Mouse (Mus musculus): ENCODE measurements around the gene Celf3. TPM values are rescaled to one million over a fixed set of nuclear protein-coding genes. Genes with fewer than 3 reads are reported as not detected.

Celf3 gene
- total and polyA plus RNA-seq, 3 experiments: 0.23 to 0.31 TPM; not detected in 1

DNA sequence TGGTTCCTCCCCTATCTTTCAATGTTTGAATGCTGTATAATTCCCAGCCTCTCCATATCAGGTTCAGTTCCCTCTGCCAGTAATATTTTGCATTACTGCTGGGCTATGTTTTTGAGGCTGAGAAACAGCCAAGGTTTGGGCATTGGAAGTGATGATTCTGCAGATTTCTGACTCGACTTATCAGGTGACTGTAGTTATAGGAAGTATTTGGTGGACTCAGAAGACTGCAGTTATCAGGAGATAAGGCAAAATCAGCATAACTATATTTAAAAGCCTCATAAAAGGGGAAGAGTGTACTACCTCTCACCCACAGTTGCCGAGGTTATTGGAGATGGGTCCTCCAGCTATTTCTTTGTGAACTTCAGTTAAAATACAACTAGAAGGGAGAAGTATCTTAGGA lies 47.1 kb upstream of the Celf3 start (continued):
- TF ChIP-seq TAL1 (IDR thresholded peaks at IDR 0.05; ENCODE audit: low read length): no peak

DNA sequence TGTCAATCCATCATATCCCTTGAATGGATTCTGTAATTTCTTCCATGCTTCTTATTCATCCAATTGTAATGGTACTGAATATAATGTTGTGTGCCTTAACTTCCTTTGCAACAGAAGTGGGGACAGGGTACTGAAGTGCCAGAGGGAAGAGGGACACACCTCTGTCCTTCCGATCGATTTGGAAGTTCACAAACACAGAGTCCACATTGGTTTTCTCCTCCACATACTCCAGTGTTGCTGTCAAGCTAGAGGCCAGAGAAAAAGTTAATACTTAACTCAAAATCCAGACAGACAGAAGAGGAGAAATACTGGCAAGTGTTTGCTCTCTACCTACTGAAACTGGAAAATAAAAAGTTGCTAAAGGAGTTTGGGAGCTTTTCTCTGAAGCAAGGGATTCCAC lies 43.8 kb upstream of the Celf3 start:
- Histone ChIP-seq H3K79me2 (ENCODE audit: control insufficient read depth, insufficient read depth, low read length, poor library complexity) (no peaks in the 10 kb centered on the region), H3K27ac (ENCODE audit: control insufficient read depth, low read depth, low read length) (no peak overlapping the region), H3K36me3 (ENCODE audit: control insufficient read depth in 1 of 2, insufficient read depth in 2 of 2, low read length in 2 of 2) (peaks cover 0 to 17% of the 10 kb centered on the region in 2 experiments; a peak in 2 of 4 replicates), H3K9me3 (replicated peaks; ENCODE audit: insufficient read depth, low read length) (no peaks in the 10 kb centered on the region), H3K4me1 (ENCODE audit: control insufficient read depth in 1 of 2, insufficient read depth in 2 of 2, low read length in 2 of 2) (peaks cover 9 to 10% of the 10 kb centered on the region in 2 experiments), H3K27me3 (ENCODE audit: control insufficient read depth in 1 of 2, insufficient read depth in 2 of 2, low read length in 2 of 2) (peaks cover 6 to 12% of the 10 kb centered on the region in 2 experiments), H3K9ac (ENCODE audit: control insufficient read depth, low read depth, low read length, poor library complexity, severe bottlenecking) (no peak overlapping the region), H3K4me3 (ENCODE audit: control insufficient read depth in 1 of 2, insufficient read depth in 1 of 2, low read depth in 2 of 2, low read length in 2 of 2) (no peak overlapping the region)
- DNase-seq (ENCODE audit: low read depth, low spot score): no peak
- no peak for TF ChIP-seq MAFK (IDR thresholded peaks at IDR 0.05; ENCODE audit: borderline replicate concordance, low read depth, low read length)
- TF ChIP-seq RAD21 (IDR thresholded peaks at IDR 0.05; ENCODE audit: low read depth, low read length): no peak
- TF ChIP-seq CHD1 (IDR thresholded peaks at IDR 0.05; ENCODE audit: low read depth, low read length): no peak
- TF ChIP-seq E2F4 (IDR thresholded peaks at IDR 0.05; ENCODE audit: borderline replicate concordance, low read depth, low read length): no peak
- TF ChIP-seq SMC3 (IDR thresholded peaks at IDR 0.05; ENCODE audit: low read depth, low read length): no peak
- TF ChIP-seq MYC (IDR thresholded peaks at IDR 0.05; ENCODE audit: low read depth, low read length): no peak
- no peak for TF ChIP-seq EP300 (IDR thresholded peaks at IDR 0.05; ENCODE audit: low read depth in 1 of 2, low read length in 2 of 2)
- TF ChIP-seq MXI1 (IDR thresholded peaks at IDR 0.05; ENCODE audit: low read depth, low read length): no peak
- TF ChIP-seq MAX (IDR thresholded peaks at IDR 0.05; ENCODE audit: low read length): no peak
- TF ChIP-seq GATA1 (IDR thresholded peaks at IDR 0.05; ENCODE audit: low read depth, low read length): no peak
- TF ChIP-seq ZMIZ1 (IDR thresholded peaks at IDR 0.05; ENCODE audit: low read depth, low read length): no peak
- no peak for TF ChIP-seq TCF12 (IDR thresholded peaks at IDR 0.05; ENCODE audit: low read depth, low read length)
- no peak for TF ChIP-seq HCFC1 (IDR thresholded peaks at IDR 0.05; ENCODE audit: low read depth, low read length)
- no peak for TF ChIP-seq MYB (IDR thresholded peaks at IDR 0.05; ENCODE audit: low read depth, low read length)
- no peak for TF ChIP-seq JUND (IDR thresholded peaks at IDR 0.05; ENCODE audit: low read depth, low read length)
- TF ChIP-seq ZKSCAN1 (IDR thresholded peaks at IDR 0.05; ENCODE audit: low read depth, low read length): no peak
- TF ChIP-seq GABPA (IDR thresholded peaks at IDR 0.05; ENCODE audit: low read depth, low read length): no peak
- no peak for TF ChIP-seq NRF1 (IDR thresholded peaks at IDR 0.05; ENCODE audit: insufficient read depth, low read depth, low read length, poor library complexity, severe bottlenecking)

DNA sequence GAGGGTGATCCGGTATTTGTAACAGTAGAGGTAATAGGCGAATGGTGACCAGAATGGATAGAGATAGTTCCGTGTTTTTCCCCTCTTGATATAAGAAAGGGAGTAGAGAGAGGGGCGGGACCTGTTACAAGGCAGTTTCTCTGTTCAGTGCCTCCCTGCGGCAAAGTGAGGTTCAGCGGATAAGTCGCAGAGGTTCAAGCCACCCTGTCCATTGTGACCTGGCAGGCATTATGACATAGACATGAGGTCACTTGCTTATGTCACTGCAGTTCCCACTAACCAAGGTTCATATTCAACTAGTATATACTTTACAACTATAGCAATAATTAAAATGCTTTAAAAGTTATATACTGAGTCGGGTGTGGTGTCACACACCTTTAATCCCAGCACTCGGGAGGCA lies 41.7 kb upstream of the Celf3 start:
- Histone ChIP-seq H3K9ac (ENCODE audit: control insufficient read depth, low read depth, low read length, poor library complexity, severe bottlenecking) (no peak overlapping the region), H3K27ac (ENCODE audit: control insufficient read depth, low read depth, low read length) (no peak overlapping the region), H3K27me3 (ENCODE audit: control insufficient read depth in 1 of 2, insufficient read depth in 2 of 2, low read length in 2 of 2) (peaks cover 7 to 16% of the 10 kb centered on the region in 2 experiments), H3K9me3 (replicated peaks; ENCODE audit: insufficient read depth, low read length) (no peaks in the 10 kb centered on the region), H3K4me3 (ENCODE audit: control insufficient read depth in 1 of 2, insufficient read depth in 1 of 2, low read depth in 2 of 2, low read length in 2 of 2) (no peak overlapping the region), H3K79me2 (ENCODE audit: control insufficient read depth, insufficient read depth, low read length, poor library complexity) (no peaks in the 10 kb centered on the region), H3K4me1 (ENCODE audit: control insufficient read depth in 1 of 2, insufficient read depth in 2 of 2, low read length in 2 of 2) (peaks cover under 1 to 1% of the 10 kb centered on the region in 2 experiments; a peak in 2 of 4 replicates), H3K36me3 (ENCODE audit: control insufficient read depth in 1 of 2, insufficient read depth in 2 of 2, low read length in 2 of 2) (peaks cover 0 to 8% of the 10 kb centered on the region in 2 experiments; a peak in 2 of 4 replicates)
- peak; percentile 43 for DNase-seq (ENCODE audit: low read depth, low spot score)
- TF ChIP-seq TCF12 (IDR thresholded peaks at IDR 0.05; ENCODE audit: low read depth, low read length) (no peak), RCOR1 (IDR thresholded peaks at IDR 0.05; ENCODE audit: low read depth, low read length) (no peak), ELF1 (IDR thresholded peaks at IDR 0.05; ENCODE audit: low read depth, low read length) (no peak), NRF1 (IDR thresholded peaks at IDR 0.05; ENCODE audit: insufficient read depth, low read depth, low read length, poor library complexity, severe bottlenecking) (no peak), CTCF (IDR thresholded peaks at IDR 0.05 in 2 of 3, conservative IDR thresholded peaks at IDR 0.05 in 1 of 3; ENCODE audit: control insufficient read depth in 1 of 3, insufficient read depth in 1 of 3, low read depth in 2 of 3, low read length in 3 of 3, poor library complexity in 1 of 3, severe bottlenecking in 1 of 3) (peak in 1 of 3 experiments; percentile 19; a peak in 1 of 6 replicates), SMC3 (IDR thresholded peaks at IDR 0.05; ENCODE audit: low read depth, low read length) (0 out of 2 replicates have a peak, but pooled peaks have one; percentile 16), POLR2AphosphoS2 (IDR thresholded peaks at IDR 0.05; ENCODE audit: low read length) (no peak)

Data from MEL (cell line).